Mouse (Mus musculus) neural tube, embryonic 12.5 days (tissue): ENCODE measurements at regions not wholly inside any gene's neighbourhood (a gene's known extent, or its start where the extent isn't known, plus 50 kb on each side); places are given as distances from the start of the nearest gene placed in this dataset. TPM values are rescaled to one million over a fixed set of nuclear protein-coding genes. Genes with fewer than 3 reads are reported as not detected.

Experiments used
- microRNA-seq: library from miRNA; unstranded; fragments of <30 nt; microRNA quantifications from one replicate; pipeline ENCODE4, GENCODE M21; 2017

Small RNA genes in the stretch of these regions (microRNA-seq; reads per million reads assigned to microRNA genes)
- gene Gm23263, result not detected
- not detected for gene Gm25399
